Mouse (Mus musculus) urinary bladder, adult 2 months (tissue): ENCODE results near the gene Soga1. TPM values are rescaled to one million over a fixed set of nuclear protein-coding genes. Genes with fewer than 3 reads are reported as not detected.

Source experiments
- DNase-seq: peaks from one replicate; pipeline ENCODE4 v3.0.0; 2022; ENCODE audit warnings: low spot score
- polyA plus RNA-seq: library from polyadenylated mRNA; depleted of rRNA; stranded (reverse); fragments of >200 nt; gene quantifications from 2 replicates; pipeline ENCODE4 v1.2.3, GENCODE M21; 2012

Gene Soga1
- polyA plus RNA-seq, 1 experiment = 3.0 TPM

- DNase-seq = no peak
These were observed 41.8 kb downstream of the Soga1 start for GRCm38 (mm10) chr2:157037303-157037702.

GRCm38 (mm10) chr2:157036400-157036799, 42.7 kb downstream of the Soga1 start:
- DNase-seq = no peak

DNA sequence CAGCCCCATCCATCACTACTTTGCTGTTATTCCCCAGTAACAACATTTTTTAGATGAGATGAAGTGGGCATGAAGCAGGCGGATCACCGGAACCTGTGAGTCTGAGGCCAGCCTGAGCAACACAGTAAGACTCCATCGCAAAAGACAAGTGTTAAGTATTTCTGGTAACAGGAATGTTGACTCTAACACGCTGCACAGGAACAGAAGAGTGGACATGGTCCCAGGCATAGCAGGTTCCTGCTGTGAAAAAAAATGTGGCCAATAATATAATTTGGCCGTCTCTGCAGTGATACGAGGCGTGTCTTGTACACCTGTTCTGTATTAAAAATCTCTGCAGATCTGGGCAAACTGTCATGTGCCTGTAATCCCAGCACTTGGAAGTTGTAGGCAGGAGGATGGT, 43.7 kb downstream of the Soga1 start:
- DNase-seq = no peak

DNA sequence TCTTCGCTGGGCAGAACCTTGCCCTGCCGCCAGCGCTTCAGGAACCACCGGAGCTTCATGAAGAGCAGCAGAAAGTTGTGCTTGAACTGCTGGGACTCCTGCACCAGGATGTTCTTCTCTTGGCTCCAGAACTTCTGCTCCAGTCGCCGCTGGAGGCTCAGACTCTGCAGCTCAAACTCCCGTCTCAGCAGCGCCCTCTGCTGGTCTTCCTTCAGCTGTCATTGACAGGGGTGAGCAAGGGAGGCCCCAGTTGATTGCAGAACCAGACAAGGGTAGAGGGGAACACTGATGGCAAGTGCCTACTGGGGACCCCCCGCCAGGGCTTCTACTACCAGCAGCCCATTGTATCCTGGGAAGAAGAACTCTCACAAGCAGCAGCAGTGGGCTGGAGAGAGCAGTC, 48.2 kb downstream of the Soga1 start:
- DNase-seq = peak; percentile 68

GRCm38 (mm10) chr2:157028261-157028660, 50.8 kb downstream of the Soga1 start:
- no peak for DNase-seq

- no peak for DNase-seq
These were observed 51.7 kb downstream of the Soga1 start for GRCm38 (mm10) chr2:157027106-157028008.

DNA sequence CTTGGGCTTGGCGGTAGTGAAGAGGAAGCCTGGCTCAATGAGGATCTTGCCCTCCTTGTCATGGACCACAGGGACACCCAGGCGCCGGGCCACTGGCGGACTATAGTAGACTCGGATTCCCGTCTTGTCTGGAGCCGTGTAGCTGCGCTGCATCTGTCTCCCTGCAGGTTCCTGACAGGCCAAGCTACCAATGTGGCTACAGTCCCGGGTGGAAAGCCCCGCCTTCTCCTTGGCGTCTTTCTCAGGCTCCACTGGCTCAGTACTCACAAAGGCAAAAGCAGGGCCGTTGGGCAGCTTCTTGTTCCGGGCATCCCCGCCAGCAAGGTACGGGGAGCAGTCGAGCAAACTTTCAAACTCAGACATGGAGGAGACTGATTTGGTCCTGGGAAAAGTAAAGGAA, 57.9 kb downstream of the Soga1 start:
- DNase-seq = no peak

GRCm38 (mm10) chr2:157019228-157019627, 59.8 kb downstream of the Soga1 start:
- DNase-seq = no peak

GRCm38 (mm10) chr2:157016529-157017270, 62.4 kb downstream of the Soga1 start:
- no peak for DNase-seq

- no peak for DNase-seq
These were observed 66.7 kb downstream of the Soga1 start for GRCm38 (mm10) chr2:157012341-157012740.

DNA sequence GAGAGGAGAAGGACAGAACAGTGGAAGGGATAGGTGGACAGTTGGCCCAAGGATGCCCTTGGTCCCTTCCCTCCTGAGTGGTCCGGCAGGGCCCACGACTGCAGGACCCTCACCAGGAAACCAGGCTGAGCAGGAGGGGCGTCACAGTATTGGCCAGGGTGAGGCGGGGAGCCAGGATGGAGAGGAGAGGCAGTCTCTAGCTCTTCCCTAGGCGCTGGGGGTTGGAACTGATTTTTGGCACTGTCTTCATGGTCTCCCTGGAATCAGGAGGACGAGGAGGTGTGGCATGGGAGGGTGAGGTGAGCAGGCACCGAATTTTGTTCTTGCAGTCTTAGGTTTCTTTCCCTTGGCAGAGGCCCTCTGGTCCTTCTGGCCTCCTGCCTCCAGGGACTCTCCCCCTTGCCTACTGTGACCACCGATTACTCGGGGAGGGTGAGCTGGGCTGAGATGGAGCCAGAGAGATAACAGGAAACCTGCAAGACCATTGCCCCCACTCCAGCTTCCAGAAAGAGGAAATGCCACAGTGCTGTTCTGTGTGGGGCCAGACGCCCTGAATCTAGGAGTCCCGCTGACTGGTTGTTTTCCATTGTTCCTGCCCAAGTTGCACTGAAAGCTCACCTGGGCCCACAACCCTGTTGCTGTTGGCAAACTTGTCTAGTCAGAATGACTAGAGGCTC, 68.3 kb downstream of the Soga1 start:
- DNase-seq = no peak

GRCm38 (mm10) chr2:157010121-157010520, 68.9 kb downstream of the Soga1 start:
- DNase-seq = no peak

- DNase-seq = no peak
These were observed 70.5 kb downstream of the Soga1 start for GRCm38 (mm10) chr2:157008509-157008908.

DNA sequence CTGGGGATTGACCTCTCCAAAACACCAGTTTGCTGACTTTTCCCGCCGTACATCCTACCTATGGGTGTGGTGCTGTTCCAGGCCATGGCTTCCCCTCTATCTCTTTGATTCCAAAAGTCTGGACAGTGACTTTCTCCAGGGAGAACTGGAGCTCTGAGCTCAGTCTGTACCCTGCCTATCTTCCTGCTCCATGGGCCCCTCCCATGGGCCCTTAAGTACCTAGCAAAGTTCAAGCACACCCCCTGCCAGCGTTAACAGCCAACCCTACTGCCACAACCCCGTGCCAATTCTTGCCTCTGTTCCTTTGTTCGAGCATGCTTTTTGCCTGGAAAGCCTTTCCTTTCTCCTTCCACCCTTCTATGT, 71.8 kb downstream of the Soga1 start:
- no peak for DNase-seq

GRCm38 (mm10) chr2:157006511-157007233, 72.4 kb downstream of the Soga1 start, which contains the start of gene Dsn1:
Gene Dsn1 (minus strand): TSS chr2:157007154.
- peak; percentile 86 for DNase-seq

DNA sequence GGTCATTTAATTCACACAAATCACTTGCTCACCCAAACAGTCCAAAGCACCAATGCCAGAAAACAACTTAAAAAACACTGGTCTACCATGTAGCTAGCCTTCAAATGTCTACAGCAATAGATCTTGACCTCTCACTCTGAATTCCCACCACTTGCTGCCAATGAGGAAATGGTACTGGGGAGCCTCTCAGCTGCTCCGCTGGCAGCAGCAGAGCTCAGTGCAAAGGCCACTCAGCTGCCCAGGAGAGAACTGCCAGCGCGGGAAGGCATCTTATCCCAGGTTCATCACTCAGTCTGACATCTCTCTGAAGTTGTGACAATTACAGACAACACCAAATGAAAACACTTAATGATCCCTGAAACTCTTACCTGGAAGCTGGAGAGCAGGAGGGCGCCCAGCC, 76.7 kb downstream of the Soga1 start:
- no peak for DNase-seq

DNA sequence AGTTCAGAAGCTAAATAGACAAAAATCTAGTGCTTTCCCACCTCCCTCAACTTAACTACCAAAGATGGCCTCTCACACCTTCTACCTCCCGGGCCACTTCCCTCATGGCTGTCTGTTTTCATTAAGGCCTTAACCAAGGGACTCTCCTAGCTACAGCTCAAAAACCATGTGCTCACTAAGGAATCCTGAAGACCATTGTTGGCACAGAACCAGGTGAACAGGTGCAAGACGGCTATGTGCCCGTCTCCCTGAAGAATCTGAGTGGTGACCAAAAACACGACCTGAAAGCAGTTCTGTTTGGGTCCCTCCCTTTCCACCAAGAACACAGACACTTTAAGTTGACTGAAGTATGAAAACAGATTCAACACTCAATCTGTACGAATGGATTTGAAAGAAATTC, 80.8 kb downstream of the Soga1 start:
- no peak for DNase-seq

DNA sequence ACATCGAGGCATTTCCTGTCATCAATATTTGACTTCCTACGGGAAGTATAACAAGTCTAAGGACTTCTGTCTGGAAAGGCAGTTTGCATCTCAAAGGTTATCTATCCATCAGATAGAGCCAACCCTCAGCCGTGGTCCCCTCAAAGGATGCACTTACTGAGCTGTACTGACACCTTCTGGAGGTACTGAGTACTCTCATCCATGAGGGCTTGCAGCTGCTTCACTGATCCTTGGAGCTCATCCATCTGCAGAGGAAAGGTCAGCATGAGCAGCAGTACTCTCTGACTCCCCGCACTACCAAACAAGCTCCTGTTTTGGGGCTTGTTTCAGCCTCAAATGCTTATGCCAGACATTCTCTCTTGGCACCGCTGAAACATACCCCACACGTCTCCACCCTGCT, 82.5 kb downstream of the Soga1 start:
- DNase-seq = no peak

DNA sequence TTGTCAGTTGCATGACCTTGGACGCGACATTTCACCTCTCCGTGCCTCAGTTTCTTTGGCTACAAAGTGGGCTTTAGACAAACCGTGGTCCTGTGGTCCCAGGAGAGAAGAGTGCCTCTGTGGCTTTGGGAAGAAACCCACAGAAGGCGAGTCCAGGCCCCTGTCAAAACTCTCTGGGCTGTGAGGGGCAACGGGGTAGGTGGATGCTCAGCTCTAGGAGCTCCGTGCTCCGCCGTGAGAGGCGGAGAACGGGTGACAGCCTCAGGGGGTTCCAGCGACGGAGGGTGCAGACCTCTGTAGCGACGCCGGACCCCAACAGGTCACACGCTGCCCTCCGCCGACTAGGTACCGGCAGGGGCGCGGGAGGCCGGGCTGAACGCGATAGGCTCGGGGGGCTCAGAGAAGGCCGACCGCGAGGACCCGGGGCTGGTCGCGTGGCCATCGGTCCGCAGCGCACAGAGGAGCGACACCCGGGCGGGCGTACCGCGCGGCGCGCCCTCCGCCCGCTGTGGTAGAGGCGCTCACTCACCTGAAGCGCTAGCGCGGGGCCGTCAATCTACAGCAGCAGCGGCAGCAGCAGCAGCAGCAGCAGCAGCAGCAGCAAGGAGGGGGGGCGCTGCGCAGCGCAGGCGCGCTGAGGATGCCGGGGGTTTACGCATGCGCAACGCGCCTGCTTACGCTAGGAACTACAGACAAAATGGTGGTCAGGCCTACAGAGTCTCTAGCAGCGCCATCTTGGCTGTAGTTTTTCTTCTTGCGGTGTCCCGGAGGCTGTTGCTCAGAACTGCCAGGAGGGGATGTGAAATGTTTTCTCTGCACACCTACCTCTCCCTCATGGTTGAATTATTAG, 87.4 kb downstream of the Soga1 start, which contains the start of gene Ndrg3:
Gene Ndrg3 (minus strand): TSS at position 587 of the 850 bp plus-strand sequence.
- peak; percentile 87 for DNase-seq

DNA sequence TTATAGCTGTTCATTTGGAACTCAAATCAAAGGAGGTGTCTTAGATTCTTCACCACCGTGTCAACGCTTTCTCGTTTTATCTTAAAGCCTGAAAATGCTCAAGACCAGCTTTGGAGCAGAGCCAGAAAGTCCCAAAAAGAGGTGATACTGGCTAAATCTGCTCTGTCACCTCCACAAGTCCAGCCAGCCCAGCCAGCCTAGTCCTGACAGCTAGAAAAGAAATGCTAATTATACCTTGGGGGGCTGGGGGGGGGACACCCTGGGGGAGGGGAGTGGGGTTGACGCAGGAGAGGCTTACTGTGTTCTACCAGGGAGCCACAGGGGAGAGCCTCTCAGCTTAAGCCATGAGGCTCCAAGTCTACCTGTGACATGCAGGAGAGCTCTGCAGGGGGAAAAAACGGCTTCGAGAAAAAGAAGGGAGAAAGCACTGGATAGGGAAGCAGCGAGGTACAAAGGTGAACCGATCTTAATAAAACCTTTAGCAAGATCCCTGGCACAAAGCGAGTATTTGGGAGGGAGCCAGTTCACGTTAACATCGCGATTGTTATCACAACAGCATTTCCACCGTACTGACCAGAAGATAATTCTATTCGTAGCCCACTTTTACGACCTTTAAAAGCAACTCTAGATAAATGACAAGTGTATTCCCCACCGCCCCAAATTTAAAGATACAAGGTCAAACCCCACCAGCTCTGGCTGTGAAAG, 88.2 kb downstream of the Soga1 start:
- DNase-seq = no peak
